Mouse (Mus musculus) intestine, embryonic 16.5 days (tissue): ENCODE results near the gene Olfr259. TPM values are rescaled to one million over a fixed set of nuclear protein-coding genes. Genes with fewer than 3 reads are reported as not detected.

Experiments
- ATAC-seq: fragments of 200-750 bp; cut with Nextera tagmentation; 2 replicates; pipeline ENCODE4 v1.8.0; 2017; ENCODE audit warnings: moderate TSS enrichment, moderate library complexity
- H3K27ac ChIP-seq: fragments of 300-500 bp; sonication (generic); 2 replicates; pipeline ENCODE4 v1.5.1; 2014; ENCODE audit warnings: mild to moderate bottlenecking, low read length
- H3K27me3 ChIP-seq: fragments of 300-500 bp; sonication (generic); replicated peaks from 2 replicates; pipeline ENCODE4 v1.6.1; 2014; ENCODE audit warnings: low read length, control low read depth, mixed read lengths; ENCODE audit not compliant: control insufficient read depth, insufficient read depth
- H3K36me3 ChIP-seq: fragments of 300-500 bp; sonication (generic); 2 replicates; pipeline ENCODE4 v1.6.1; 2014; ENCODE audit warnings: low read length, control low read depth; ENCODE audit not compliant: control insufficient read depth, insufficient read depth
- H3K4me1 ChIP-seq: fragments of 300-500 bp; sonication (generic); 2 replicates; pipeline ENCODE4 v1.6.1; 2014; ENCODE audit warnings: low read length, control low read depth, mixed read lengths; ENCODE audit not compliant: control insufficient read depth, insufficient read depth
- H3K4me2 ChIP-seq: fragments of 300-500 bp; sonication (generic); 2 replicates; pipeline ENCODE4 v1.6.1; 2014; ENCODE audit warnings: low read depth, low read length, control low read depth
- H3K4me3 ChIP-seq: fragments of 300-500 bp; sonication (generic); 2 replicates; pipeline ENCODE4 v1.5.1; 2014; ENCODE audit warnings: mild to moderate bottlenecking, low read length
- H3K9ac ChIP-seq: fragments of 300-500 bp; sonication (generic); 2 replicates; pipeline ENCODE4 v1.6.1; 2014; ENCODE audit warnings: low read depth, low read length
- H3K9me3 ChIP-seq: fragments of 300-500 bp; sonication (generic); 2 replicates; pipeline ENCODE4 v1.6.1; 2016; ENCODE audit warnings: low read length, control low read depth; ENCODE audit not compliant: control insufficient read depth
- WGBS: fragments of 180-500 bp; shearing (Covaris S2); extraction: QIAGEN DNeasy Blood & Tissue Kit; methylation state at CpG from one replicate; pipeline ENCODE4 v1.1.7; 2014; 5-methylcytosine and 5-hydroxymethylcytosine counted together
- polyA plus RNA-seq: library from polyadenylated mRNA; unstranded; fragments of >200 nt; fragmentation: Nextera tagmentation; extraction: Ambion mirVana; gene quantifications from 2 replicates; pipeline ENCODE4 v1.2.1, GENCODE M21; 2015

Gene Olfr259
- not detected in 2 replicates for polyA plus RNA-seq

DNA sequence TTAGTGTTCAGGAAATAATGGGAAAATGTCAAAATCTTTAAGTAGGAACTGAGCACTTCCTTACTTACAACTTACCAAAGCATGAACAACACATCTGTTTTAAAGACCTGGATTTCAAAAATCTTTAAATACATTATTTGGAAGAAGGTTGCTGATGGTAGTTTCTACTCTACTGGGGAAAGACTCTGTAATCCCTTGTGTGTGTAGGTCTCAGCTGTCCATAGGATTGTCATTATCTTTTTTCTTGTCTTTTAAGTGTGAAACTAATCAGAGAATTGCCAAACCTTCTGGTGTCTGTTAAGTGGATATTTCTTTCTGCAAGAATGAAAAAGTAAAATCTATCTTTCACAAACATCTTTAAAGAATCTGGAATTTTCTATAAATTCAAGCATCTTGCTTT lies at the start of gene Olfr259:
TSS of gene Olfr259 (minus strand) at position 101 of the 400 bp plus-strand sequence.
- no peak for ATAC-seq
- H3K27me3 ChIP-seq: no peaks in the 10 kb centered on the region
- H3K4me2 ChIP-seq: no peak within 1 kb of the TSS

GRCm38 (mm10) chr2:87152524-87152923 lies 38.2 kb upstream of the Olfr259 start, which contains the start of gene Olfr1111:
Gene Olfr1111, minus strand, starts transcription at chr2:87152624.
- ATAC-seq: no peak
- Histone ChIP-seq H3K9me3 (no peaks in the 10 kb centered on the region), H3K9ac (no peak within 1 kb of the TSS), H3K27ac (no peak within 1 kb of the TSS), H3K4me2 (no peak within 1 kb of the TSS), H3K4me3 (no peak within 1 kb of the TSS), H3K36me3 (no peaks in the 10 kb centered on the region), H3K27me3 (no peaks in the 10 kb centered on the region), H3K4me1 (no peaks in the 10 kb centered on the region)

More for the DNA sequence above, at the start of gene Olfr259:
- Histone ChIP-seq H3K36me3 (no peaks in the 10 kb centered on the region), H3K9ac (no peak within 1 kb of the TSS), H3K27ac (no peak within 1 kb of the TSS), H3K9me3 (no peaks in the 10 kb centered on the region), H3K4me1 (no peaks in the 10 kb centered on the region), H3K4me3 (no peak within 1 kb of the TSS)

- no peaks in the 10 kb centered on the region for H3K9me3 ChIP-seq
- no peak for ATAC-seq
- WGBS: 71% methylated on average over 1 of the region's 1 CpGs
These were observed 25.8 kb upstream of the Olfr259 start, which contains the start of gene Olfr1110 for GRCm38 (mm10) chr2:87140200-87140599. Gene Olfr1110, minus strand, starts transcription at chr2:87140300.

GRCm38 (mm10) chr2:87095908-87096307 lies 18.5 kb downstream of the Olfr259 start, which contains the start of gene Olfr1109:
Gene Olfr1109, minus strand, starts transcription at chr2:87096008.
- Histone ChIP-seq H3K9me3 (no peaks in the 10 kb centered on the region), H3K4me2 (no peak within 1 kb of the TSS), H3K4me3 (no peak within 1 kb of the TSS), H3K4me1 (no peaks in the 10 kb centered on the region), H3K27me3 (no peaks in the 10 kb centered on the region), H3K9ac (no peak within 1 kb of the TSS), H3K36me3 (no peaks in the 10 kb centered on the region), H3K27ac (no peak within 1 kb of the TSS)
- 65% methylated on average over 1 of the region's 1 CpGs for WGBS
- no peak for ATAC-seq

More at GRCm38 (mm10) chr2:87140200-87140599, 25.8 kb upstream of the Olfr259 start, which contains the start of gene Olfr1110:
- Histone ChIP-seq H3K36me3 (no peaks in the 10 kb centered on the region), H3K27ac (no peak within 1 kb of the TSS), H3K4me1 (no peaks in the 10 kb centered on the region), H3K4me3 (no peak within 1 kb of the TSS), H3K9ac (no peak within 1 kb of the TSS), H3K4me2 (no peak within 1 kb of the TSS), H3K27me3 (no peaks in the 10 kb centered on the region)

DNA sequence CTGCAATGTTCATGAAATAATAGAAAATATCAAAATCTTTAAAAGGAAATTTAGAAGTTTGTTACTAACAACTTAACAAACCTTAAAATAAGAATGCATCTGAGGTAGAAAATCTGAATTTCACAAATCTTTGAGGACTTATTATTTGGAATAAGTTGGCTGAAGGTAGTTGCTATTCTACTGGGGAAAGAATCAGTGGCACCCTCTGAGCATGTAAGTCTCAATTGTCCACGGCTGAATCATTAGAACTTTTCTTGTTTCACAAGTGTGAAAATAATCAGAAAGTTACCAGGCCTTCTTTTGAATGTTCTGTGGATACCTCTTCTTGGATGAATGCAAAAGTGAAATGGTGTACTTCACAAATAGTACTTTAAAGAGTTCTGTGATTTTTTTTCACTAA lies 38.6 kb downstream of the Olfr259 start, which contains the start of gene Olfr1107:
TSS of gene Olfr1107 (minus strand) at position 101 of the 400 bp plus-strand sequence.
- Histone ChIP-seq H3K9me3 (no peaks in the 10 kb centered on the region), H3K4me1 (no peaks in the 10 kb centered on the region), H3K27me3 (no peaks in the 10 kb centered on the region), H3K9ac (no peak within 1 kb of the TSS), H3K27ac (no peak within 1 kb of the TSS), H3K36me3 (no peaks in the 10 kb centered on the region), H3K4me3 (no peak within 1 kb of the TSS), H3K4me2 (no peak within 1 kb of the TSS)
- no peak for ATAC-seq
- WGBS: 92% methylated on average over 1 of the region's 1 CpGs

Other genes starting within 250 kb of the Olfr259 start
- gene Gm13723, start 239.8 kb downstream of the Olfr259 start, polyA plus RNA-seq: not detected in 2 replicates
- not detected in 2 replicates for gene Olfr1097, start 222.4 kb downstream of the Olfr259 start, polyA plus RNA-seq
- gene Olfr1098, start 190.0 kb downstream of the Olfr259 start, polyA plus RNA-seq: not detected in 2 replicates
- not detected in 2 replicates for gene Olfr1099, start 153.9 kb downstream of the Olfr259 start, polyA plus RNA-seq
- gene Olfr1100, start 134.6 kb downstream of the Olfr259 start, polyA plus RNA-seq: not detected in 2 replicates
- gene Olfr1101, start 123.3 kb downstream of the Olfr259 start, polyA plus RNA-seq: not detected in 2 replicates
- not detected in 2 replicates for gene Olfr1102, start 116.2 kb downstream of the Olfr259 start, polyA plus RNA-seq
- gene Olfr1104, start 87.5 kb downstream of the Olfr259 start, polyA plus RNA-seq: not detected in 2 replicates
- not detected in 2 replicates for gene Olfr1105, start 78.0 kb downstream of the Olfr259 start, polyA plus RNA-seq
- gene Olfr1106, start 62.3 kb downstream of the Olfr259 start, polyA plus RNA-seq: not detected in 2 replicates
- not detected in 2 replicates for gene Olfr1107, start 38.8 kb downstream of the Olfr259 start, polyA plus RNA-seq
- gene Olfr1109, start 18.6 kb downstream of the Olfr259 start, polyA plus RNA-seq: not detected in 2 replicates
- gene Olfr1110, start 25.7 kb upstream of the Olfr259 start, polyA plus RNA-seq: not detected in 2 replicates
- not detected in 2 replicates for gene Olfr1111, start 38.1 kb upstream of the Olfr259 start, polyA plus RNA-seq
- not detected in 2 replicates for gene Olfr1112, start 73.2 kb upstream of the Olfr259 start, polyA plus RNA-seq
- not detected in 2 replicates for gene Olfr1113, start 94.4 kb upstream of the Olfr259 start, polyA plus RNA-seq
- gene Olfr1115, start 133.4 kb upstream of the Olfr259 start, polyA plus RNA-seq: not detected in 2 replicates
- gene Olfr1116, start 153.0 kb upstream of the Olfr259 start, polyA plus RNA-seq: not detected in 2 replicates
- gene Olfr1118, start 193.0 kb upstream of the Olfr259 start, polyA plus RNA-seq: not detected in 2 replicates
- gene Olfr1120, start 240.2 kb upstream of the Olfr259 start, polyA plus RNA-seq: not detected in 2 replicates